Mouse (Mus musculus) heart, embryonic 16.5 days (tissue): ENCODE measurements around the gene Cyp4a12a. TPM values are rescaled to one million over a fixed set of nuclear protein-coding genes. Genes with fewer than 3 reads are reported as not detected.

Source experiments
- polyA plus RNA-seq: library from polyadenylated mRNA; unstranded; fragments of >200 nt; fragmentation: Nextera tagmentation; extraction: Ambion mirVana; gene quantifications from 2 replicates; pipeline ENCODE4 v1.2.1, GENCODE M21; 2015

The Cyp4a12a gene
- polyA plus RNA-seq, 1 experiment from 2014 or later = not detected

Other genes starting within 250 kb of the Cyp4a12a start
- 0.89 and 1.3 TPM in 2 replicates for gene Tal1, start 242.6 kb upstream of the Cyp4a12a start, polyA plus RNA-seq
- 1.7 and 4.2 TPM in 2 replicates for gene Pdzk1ip1, start 210.3 kb upstream of the Cyp4a12a start, polyA plus RNA-seq
- gene Cyp4x1, start 164.8 kb upstream of the Cyp4a12a start, polyA plus RNA-seq = not detected in 2 replicates
- not detected in 2 replicates for gene Cyp4a29, start 57.0 kb upstream of the Cyp4a12a start, polyA plus RNA-seq
- gene Cyp4a12b, start 112.6 kb downstream of the Cyp4a12a start, polyA plus RNA-seq = not detected in 2 replicates
- gene Cyp4a30b, start 153.6 kb downstream of the Cyp4a12a start, polyA plus RNA-seq = not detected in 2 replicates
- not detected in 2 replicates for gene Cyp4a14, start 197.1 kb downstream of the Cyp4a12a start, polyA plus RNA-seq
- gene Cyp4a10, start 219.2 kb downstream of the Cyp4a12a start, polyA plus RNA-seq = not detected in 2 replicates